Mouse (Mus musculus) ovary, adult 18-20 months (tissue): ENCODE measurements around the gene Pex7.

ENCODE experiments used
- DNase-seq: peaks from one replicate; pipeline ENCODE4 v3.0.0; 2022; ENCODE audit warnings: low spot score, mixed read lengths

Pex7 gene

GRCm38 (mm10) chr10:19907246-19907804 is at the start of gene Pex7:
Gene Pex7 (minus strand): TSS chr10:19907689.
- peak; percentile 87 for DNase-seq

GRCm38 (mm10) chr10:19956745-19957144 is 49.3 kb upstream of the Pex7 start:
- no peak for DNase-seq

DNA sequence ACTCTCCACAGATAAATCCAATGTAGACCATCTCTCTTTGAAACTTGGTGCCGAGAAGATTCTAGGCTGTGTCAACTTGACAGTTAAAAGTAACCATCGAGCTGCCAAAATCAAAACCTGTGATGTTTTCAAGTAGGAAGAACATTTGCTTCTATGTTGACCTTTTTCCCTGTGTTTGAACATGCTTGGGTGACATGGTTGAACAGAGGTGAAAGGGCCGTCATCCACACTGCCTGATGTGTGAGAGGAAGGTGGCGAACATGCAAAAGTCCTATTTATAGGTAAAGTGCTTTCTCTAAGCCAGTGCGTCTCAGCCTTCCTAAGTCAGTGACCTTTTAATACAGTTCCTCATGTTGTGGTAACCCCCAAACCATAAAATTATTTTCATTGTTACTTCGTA is 48.3 kb upstream of the Pex7 start:
- DNase-seq = no peak

GRCm38 (mm10) chr10:19954572-19954971 is 47.1 kb upstream of the Pex7 start:
- DNase-seq = no peak

GRCm38 (mm10) chr10:19953032-19953761 is 45.7 kb upstream of the Pex7 start:
- DNase-seq = no peak

DNA sequence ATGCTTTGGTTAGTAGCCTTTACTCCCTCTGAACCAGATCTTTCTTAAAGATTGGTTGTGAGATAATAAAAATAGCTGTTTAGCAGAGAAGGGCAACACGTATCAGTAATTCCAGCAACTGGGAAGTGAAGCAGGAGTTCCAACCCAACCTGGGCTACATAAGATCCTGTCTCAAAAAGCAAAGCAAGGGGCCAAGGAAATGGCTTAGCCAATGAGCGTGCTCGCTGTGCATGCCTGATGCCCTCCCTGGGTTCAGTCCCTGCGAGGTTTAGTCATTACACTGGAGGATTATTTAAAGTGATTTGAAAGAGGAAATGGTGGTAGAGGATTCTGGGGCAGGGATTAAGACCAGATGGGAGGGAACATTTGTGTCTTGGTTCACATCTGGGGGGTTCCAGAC is 41.6 kb upstream of the Pex7 start:
- no peak for DNase-seq

DNA sequence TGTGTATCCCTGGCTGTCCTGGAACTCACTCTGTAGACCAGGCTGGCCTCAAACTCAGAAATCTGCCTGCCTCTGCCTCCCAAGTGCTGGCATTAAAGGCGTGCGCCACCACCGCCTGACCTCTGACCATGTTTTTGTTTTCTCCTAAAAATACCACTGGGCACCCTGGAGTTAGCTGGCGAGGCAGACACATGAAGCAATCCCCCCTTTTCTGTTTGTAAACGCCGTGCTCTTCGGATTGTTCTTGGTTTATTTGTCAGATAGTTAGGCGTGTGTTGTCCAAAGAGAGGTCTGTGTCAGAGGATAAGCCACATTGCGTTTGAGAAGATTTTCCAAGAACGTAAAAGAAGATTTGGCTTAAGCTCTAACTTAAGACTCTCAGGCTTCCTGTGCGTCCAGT is 40.9 kb upstream of the Pex7 start:
- DNase-seq = no peak

DNA sequence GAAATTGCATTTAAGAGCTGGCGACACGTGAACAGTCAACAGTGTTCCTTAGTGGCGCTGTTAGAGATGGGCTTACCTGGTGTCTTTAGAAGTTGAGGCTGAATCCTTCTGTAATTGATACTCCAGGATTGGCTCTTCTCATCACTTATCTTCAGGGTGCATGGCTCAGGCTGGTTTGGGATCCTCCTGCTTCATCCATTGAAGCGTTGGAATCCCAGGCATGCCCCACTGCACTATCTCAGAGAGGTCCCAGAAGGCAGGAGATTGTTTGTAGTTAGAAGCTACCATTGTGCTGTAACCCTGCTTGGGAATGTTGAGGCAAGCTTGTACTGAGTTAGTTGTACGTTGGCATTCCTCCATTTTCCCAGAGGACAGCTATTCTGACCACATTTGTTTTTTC is 40.4 kb upstream of the Pex7 start:
- DNase-seq = no peak

GRCm38 (mm10) chr10:19947441-19947840 is 40.0 kb upstream of the Pex7 start:
- DNase-seq = no peak

GRCm38 (mm10) chr10:19946644-19947043 is 39.2 kb upstream of the Pex7 start:
- DNase-seq = no peak

GRCm38 (mm10) chr10:19945651-19946050 is 38.2 kb upstream of the Pex7 start:
- no peak for DNase-seq

- no peak for DNase-seq
Observed at GRCm38 (mm10) chr10:19942621-19943020, 35.1 kb upstream of the Pex7 start.

- DNase-seq = no peak
Observed at GRCm38 (mm10) chr10:19941914-19942313, 34.4 kb upstream of the Pex7 start.

DNA sequence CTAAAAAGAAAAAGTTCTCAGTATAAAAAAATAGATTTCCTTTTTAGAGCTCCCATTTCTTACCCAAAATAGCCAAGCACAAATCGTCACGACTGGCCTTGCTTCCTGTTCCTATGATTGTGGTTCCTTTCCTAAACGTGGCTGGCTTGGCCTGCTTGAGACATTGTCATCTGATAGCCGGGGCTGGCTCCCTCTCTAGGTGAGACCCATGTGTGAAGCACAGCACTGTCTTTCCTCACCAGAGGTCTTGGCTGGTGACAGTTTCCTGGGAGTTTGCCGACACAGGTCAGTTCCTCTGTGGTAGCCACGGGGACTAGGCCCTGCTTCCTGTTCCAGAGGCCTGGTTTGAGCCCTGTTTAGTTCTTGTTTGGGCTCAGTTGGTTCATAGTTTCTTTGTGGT is 33.6 kb upstream of the Pex7 start:
- no peak for DNase-seq

DNA sequence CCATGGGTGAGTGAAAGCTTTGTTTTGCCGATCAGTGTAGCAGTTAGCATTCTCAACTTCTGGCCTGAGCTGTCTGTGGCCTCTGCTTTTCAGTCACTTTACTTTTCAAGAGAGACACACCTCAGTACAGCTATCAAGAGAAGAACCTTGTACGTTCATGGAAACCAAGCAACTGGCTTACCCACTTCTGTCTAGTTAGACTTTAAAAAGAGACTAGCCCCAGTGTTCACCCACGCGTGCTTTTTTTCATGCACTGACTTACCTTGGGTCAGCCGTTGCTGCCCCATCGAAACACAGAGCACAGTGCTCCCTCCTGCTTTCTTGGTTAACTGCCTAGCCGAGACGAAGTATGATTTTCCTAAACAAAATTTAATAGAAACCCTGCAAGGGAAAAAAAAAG is 33.1 kb upstream of the Pex7 start:
- DNase-seq = no peak

GRCm38 (mm10) chr10:19940127-19940526 is 32.6 kb upstream of the Pex7 start:
- DNase-seq = no peak

DNA sequence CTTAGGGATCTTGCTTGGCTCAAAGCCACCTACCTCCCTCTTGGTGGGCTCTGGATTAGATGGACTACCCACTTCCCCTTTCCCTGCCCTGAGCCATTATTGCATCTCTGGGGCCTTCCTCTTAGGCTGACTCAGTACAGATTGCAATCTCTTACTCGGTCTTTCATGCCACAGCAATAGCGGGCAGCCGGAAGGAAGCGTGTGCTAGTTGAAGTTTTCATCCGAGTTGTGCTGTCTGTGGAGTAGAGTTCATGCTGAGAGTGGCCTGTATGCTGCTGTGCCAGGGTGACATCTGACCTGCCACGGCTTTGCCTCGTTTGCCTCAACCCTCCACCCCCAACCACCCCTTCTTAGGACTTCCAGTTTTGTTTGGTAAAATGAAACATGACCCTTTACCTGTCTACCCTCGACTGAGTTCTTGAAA is 31.8 kb upstream of the Pex7 start:
- DNase-seq = no peak

GRCm38 (mm10) chr10:19938738-19939137 is 31.2 kb upstream of the Pex7 start:
- no peak for DNase-seq

- DNase-seq = no peak
Observed at GRCm38 (mm10) chr10:19936961-19937708, 29.6 kb upstream of the Pex7 start.

- no peak for DNase-seq
Observed at GRCm38 (mm10) chr10:19935821-19936367, 28.4 kb upstream of the Pex7 start.

- no peak for DNase-seq
Observed at GRCm38 (mm10) chr10:19935295-19935623, 27.8 kb upstream of the Pex7 start.

GRCm38 (mm10) chr10:19934384-19935294 is 27.1 kb upstream of the Pex7 start, which contains the start of gene Map3k5:
Gene Map3k5 (plus strand): TSS chr10:19934472.
- DNase-seq = no peak
